Mouse (Mus musculus): ENCODE data around the gene Vwa7.

- TF ChIP-seq POLR2A (IDR thresholded peaks at IDR 0.05; ENCODE audit: low read depth, low read length): no peak
- no peak for TF ChIP-seq CTCF (IDR thresholded peaks at IDR 0.05; ENCODE audit: extremely low read depth, insufficient read depth, insufficient read length, insufficient replicate concordance)
These were observed 28.8 kb downstream of the Vwa7 start for GRCm38 (mm10) chr17:35044904-35045806.
